Mouse (Mus musculus): ENCODE measurements around the gene Nsdhl.
A peak's percentile ranks its signal among the peaks of the same experiment; 100 is the strongest.

Gene Nsdhl

GRCm38 (mm10) chrX:72995542-72995941 lies 77.2 kb downstream of the Nsdhl start:
- no peak for DNase-seq (ENCODE audit: inconsistent age in 2 of 2, low spot score in 1 of 2)

GRCm38 (mm10) chrX:73003110-73003509 lies 84.8 kb downstream of the Nsdhl start:
- no peak for DNase-seq (ENCODE audit: inconsistent age in 2 of 2, low spot score in 1 of 2)

GRCm38 (mm10) chrX:73005678-73006077 lies 87.3 kb downstream of the Nsdhl start:
- no peak for DNase-seq (ENCODE audit: inconsistent age in 2 of 2, low spot score in 1 of 2)

GRCm38 (mm10) chrX:73007597-73008479 lies 89.5 kb downstream of the Nsdhl start:
- peak; percentile 93 to 97 for DNase-seq (ENCODE audit: inconsistent age in 2 of 2, low spot score in 1 of 2)

All from adrenal gland, adult (tissue).